Mouse (Mus musculus): ENCODE data around the gene Tenm3.

Gene Tenm3

DNA sequence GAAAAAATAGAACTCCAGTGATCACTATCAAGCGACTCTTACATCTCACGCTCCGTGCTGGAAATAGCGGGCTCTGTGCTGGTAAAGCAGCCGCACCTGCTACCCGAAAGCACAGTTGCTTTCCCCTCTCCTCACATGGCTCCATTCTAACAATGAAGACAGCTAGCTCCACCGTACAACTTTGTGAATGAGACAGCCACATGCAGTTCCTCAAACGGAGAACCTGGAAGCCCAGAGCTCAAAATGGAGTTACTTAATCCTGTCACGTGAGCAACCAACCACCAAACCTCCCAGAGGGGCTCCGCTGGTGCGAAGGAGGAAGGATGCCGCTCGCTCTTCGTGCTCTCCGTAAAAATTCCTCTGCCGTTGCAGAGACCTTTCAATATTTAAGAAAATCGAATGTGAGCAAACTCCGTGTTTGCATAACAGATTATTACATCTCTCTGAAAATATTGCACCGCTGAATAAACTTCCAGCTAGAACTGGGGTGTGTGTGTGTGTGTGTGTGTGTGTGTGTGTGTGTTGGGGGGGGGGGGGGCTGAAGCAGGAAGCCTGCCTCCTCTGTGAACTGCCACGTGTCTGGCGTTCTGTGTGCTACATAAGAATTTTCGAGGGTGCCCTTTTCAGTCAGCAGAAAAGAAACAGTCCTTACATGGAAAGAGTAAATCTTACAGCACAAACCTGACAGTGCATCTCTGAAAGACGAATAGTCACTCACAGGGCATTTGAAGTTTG, 103.4 kb downstream of the Tenm3 start:
- no peak for DNase-seq

DNA sequence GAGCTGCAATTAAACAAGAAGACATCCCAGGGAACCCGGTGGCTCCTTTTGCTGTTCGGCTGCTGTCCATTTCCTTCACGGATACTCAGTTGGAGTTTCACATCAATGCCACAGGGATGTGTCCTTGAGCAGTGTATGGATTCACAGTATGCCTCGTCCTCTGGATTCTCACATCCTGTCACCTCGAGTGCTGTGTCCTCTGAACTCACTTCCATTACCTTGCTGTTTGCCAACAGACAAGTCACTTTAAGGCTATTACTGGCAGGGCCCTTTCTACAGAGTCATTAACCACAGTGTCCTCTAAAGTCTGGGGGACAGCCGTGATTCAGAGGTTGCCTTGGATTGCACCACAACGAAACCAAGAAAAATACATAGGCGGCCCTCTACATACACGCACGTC, 110.0 kb downstream of the Tenm3 start:
- DNase-seq: no peak

DNA sequence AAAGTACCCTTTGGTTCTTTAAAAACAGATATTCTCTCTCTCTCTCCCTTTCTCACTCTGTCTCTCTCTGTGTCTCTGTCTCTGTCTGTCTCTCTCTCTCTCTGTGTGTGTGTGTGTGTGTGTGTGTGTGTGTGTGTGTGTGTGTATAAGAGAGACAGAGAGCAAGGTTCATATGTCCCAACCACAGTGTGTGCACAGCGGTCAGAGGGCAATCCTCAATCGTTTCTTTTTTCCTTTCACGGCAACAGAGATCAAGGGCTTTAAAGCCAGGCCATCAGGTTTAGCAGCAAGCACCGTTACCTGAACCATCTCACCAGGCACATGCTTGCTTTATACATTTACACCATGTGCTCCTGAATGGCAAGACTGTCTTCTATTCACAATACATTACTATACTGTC, 110.7 kb downstream of the Tenm3 start:
- DNase-seq: no peak

DNA sequence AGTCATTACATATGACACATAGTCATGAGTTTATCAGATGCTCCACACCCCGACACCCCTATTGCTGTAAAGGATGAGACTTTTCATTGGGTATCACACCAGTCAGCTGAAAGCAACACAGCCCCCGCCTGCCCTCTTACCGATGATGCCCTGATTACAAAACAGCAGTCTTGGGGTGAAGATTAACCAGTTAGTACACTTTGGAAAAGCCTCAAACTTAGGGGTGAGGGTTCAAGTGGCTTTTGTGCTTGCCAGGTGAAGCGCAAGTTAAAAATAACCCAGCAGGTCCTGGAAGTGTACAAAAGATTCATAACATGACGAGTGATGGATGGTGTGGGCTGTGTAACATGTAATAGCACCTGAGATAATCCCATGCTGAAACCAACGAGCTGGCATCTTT, 113.0 kb downstream of the Tenm3 start:
- no peak for DNase-seq

DNA sequence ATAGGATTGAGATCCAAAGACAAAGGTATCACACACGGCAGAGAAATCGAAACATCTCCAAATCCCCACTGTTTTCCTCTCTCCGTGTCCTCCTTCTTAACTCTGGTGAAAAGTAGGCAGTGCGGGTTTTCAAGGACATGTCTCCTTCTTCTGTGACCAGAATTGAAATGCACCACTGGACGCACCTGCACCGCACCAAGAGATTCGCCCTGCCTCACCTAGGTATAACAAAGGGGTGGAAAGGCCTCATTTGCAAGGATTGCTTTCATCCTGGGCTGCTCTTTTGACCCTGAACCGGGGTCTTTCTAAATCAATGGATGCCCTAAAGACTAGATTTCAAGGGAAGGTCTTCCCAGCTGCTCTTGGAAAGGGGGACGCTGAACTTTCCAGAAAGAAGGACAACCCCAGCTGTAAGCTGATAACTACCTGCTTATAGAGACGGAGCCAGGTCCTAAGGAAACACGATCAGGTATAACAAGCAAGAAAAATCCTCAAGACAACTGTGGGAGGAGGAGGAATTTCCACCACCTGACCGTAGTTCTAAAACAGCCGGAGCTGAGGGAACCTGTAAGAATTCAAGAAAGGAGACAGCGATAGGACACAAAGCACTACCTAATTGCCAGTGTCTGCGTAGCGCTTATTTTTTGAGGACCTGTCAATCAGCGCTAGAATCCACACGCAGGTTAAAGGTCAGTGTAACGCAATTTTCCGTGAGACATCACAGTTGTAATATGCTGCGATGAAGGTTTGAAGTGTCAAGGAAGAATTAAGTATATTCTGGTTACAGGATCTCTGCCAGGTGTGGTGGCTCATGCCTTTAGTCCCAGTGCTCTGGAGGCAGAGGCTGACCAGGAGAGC, 114.7 kb downstream of the Tenm3 start:
- no peak for DNase-seq

DNA sequence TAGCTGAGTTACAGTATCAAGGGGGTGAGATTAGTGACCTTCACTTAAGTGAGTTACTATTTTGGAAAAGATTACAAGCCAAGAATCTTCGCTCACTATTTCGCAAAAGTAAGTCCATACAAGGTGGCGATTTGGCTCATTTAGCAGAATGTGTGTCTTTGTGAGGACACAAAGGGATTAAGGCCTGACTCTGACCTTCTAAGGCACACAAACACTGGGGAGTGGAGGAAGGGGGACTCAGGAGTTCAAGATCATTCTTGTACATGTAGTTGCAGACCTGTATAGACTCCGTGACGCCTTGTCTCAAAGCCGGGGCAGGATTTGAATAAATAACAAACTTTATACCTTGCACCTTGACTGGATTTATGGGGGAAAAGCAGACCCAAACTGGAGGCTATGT, 115.7 kb downstream of the Tenm3 start:
- no peak for DNase-seq

DNA sequence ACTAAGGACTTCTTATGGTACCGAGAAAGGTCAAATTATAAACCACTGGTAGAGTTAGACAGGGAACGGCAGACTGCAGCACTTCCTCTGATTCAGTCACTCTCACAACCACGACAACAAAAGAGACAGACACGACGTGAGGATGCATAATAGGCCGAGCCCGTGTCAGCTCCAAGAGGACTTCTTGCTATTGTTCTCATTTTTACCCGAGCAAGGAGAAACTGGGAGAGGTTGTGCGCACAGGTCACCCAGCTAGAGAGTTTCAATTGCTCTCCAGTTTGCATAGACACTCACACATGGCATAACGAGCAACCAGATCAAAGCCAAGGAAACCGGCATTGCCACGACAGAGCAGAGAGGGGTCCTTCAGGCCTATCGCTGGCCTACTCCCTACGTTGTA, 121.0 kb downstream of the Tenm3 start:
- DNase-seq: no peak

DNA sequence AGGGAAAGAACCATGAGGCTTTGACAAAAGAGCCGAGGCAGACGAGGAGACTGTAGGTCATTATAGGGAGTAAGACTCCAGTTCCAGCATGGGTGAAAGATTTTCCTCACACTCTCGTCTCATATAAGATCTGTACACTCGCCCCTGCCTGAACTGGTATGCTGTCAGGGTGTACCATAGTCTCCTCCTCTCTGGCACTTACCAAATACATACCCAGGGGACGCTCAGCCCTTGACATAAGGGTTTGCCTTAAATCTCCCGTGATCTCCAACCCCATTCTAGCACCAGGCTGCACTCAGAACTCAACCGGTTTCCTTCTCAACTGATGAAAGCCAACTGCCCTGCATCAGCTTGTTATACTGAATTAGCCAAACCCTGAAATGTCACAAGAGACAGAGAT, 121.4 kb downstream of the Tenm3 start:
- DNase-seq: no peak

DNA sequence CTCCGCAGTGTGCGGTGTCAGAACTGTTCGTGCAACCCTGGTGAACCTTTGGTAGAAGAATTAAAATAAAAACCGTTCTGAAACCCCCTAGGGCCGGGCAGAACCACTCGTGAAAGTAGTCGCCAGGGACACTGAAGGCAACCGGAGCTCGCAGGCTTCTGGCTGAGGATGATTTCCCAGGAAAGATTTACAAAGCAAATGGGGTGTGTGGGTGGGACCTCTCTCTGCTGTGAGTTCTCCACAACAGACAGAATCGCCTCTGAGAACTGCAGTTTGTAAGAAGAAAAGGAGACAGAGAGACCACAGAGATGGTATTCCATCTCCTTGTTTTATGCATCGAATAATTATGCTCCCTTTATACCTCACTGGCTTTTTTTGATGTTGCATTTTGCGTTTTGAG, 122.4 kb downstream of the Tenm3 start:
- DNase-seq: no peak

DNA sequence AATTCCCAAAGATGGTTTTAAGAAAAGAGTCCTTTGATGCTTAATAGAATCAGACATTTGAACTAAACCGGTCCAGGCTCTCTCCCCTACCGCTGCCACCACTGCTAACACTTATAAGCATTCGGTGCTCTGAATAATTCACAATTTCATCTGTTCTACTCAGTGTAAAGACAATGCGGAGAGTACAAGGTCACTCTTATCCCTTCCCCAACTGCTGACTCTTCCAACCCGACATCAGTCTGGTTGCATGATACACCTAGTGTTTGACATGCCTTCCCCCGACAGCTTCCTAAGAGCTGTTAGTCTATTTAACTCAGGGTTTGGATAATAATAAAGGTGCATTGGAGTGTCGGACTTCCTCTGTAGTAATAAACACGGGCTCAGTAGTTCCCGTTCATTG, 128.1 kb downstream of the Tenm3 start:
- DNase-seq: no peak

DNA sequence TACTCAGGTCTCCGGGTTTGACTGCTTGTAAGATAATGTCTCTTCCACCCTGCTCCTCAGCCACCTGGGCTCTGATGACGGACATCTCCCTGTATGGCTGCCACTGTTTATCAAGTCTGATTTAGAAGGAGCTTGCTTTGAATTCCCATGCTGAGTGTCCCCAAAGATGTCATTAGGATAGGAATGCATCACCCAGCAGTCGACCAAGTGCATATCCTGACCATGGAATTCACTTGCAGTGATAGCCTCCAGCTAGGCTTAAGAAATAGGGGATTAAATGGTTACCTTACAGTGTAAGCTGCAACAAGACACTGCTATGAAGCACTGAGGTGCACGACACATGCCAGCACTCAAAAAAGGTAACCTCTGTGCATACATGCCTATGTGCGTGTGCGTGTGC, 137.1 kb downstream of the Tenm3 start:
- no peak for DNase-seq

DNA sequence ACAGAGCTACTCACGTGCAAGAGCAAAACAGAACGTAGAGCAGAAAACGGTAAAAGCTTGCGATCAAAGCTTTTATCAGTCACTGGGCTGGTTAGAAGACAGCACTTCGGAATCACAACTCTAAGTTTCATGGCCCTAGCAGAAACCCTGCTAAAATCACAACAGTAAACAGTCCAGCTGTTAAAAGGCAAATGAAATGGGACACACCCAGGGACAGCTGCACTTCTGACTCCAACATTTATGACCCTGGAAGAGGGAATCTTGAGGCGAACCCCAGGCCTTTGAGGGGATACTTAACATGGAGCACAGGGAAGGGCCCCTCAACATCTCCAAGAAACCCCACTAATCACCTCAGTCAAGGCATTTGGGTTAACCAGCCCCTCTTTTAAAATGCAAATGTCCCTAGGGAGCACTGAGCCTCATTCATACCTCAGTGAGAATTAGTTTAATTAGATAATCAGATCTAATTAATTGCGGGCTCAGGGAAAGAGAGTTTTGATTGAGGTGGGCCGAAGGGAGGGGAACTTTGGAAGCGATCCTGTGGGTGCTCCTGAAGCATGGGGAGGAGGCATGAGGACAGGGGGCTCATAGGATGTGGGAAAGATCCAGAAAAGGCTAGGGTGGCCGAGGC, 138.8 kb downstream of the Tenm3 start:
- no peak for DNase-seq

DNA sequence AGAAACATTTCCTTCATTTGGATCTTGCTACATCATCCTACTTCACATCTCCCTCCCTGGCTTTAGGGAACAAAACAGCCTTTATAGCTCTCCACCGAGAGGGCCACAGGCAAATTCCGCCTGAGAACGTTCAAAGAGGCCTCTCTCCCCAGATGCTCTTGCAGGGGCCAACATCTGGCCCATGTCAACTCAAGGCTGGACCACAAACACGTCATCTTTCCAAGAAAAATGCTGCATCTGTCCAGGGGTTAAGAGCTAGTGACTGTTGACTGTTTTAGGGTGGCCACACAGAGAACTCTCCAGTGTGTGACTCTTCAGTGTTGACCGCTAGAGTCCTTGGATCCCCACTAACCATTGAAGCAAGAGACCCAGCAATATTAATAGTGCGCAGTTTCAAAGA, 139.3 kb downstream of the Tenm3 start:
- no peak for DNase-seq

DNA sequence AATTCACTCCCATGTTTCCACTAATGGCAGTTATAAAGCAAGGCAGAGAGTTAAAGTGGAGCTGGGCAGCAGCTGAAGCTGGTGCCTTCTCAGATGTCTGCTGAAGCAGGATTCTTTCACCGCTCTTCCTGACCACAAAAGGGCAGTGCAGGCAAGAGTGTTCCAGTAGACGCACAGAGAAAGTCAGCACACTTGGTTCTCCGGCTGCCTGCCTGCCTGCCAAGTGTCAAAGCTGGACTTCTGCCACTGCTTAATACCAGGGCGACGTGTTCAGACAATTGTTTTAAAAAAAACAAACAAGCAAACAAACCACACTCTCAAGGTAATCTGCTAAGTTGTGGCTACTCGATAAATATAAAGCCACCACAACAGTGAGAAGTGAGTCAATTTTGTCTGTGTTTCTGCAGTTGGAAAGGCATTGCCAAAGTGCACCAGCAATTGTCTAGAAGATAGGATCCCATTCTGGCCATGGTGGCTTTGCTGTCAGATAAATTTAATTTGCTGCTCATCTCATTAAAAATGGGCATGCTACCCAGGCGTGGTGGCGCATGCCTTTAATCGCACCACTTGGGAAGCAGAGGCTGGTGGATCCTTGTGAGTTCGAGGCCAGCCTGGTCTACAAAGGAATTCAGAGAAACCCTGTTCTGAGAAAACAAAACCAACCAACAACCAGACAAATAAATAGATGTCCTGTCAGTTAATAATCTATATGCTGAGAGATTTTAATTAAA, 152.9 kb downstream of the Tenm3 start:
- DNase-seq: no peak

DNA sequence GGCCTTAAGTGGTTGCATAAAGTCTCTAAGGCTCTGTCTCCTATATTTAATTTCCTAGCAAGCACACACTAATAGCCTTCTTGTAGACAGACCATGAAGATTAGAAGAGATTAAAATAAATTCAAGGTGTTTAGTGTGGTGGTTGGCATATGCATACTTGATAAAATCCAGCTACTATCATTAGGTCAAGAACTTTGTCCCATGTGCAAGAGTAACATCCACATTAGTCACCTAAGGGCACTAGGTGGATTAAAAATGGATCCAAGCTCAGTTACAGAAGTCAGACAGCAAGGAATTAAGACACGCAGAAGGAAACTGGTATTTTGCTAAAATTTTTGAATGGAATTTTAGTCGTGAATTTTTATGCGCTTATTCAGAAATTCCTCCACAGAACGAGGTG, 155.0 kb downstream of the Tenm3 start:
- DNase-seq: no peak

DNA sequence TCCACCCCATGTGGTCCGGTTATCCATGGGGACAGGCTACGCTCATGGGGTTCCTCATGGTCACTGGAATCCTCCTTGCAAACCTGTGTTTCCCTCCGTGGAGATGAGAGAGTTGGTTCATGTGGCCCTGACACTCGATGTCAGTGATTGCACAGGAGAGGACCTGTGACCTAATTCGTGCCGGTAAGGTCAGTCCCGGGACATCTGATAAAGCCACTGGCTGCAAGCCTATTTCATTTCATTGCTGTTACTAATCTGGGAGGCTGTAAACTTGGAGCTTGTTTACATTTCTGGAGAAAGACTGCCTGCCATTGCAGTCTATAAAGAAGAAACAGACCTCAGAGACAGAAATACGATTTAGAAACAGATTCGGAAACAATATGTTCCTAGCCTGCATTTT, 155.6 kb downstream of the Tenm3 start:
- no peak for DNase-seq

DNA sequence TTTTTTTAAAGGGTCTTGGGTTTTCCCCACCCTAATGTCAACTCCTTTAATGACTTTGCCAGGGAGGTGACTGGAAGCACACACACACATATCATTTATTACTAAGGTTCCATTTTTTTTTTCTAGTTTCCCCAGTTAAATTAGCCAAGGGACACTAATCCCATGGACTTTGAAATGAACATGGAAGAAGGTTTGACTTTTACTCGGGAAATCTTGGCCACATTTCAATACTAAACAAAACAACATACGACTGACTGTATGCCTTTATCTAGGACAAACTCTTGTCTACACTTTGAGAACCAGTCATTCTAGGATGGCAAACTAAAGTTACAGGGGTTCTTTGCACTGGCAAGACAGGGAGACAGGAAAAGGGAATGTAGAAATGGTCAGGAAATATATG, 170.3 kb downstream of the Tenm3 start:
- no peak for DNase-seq

DNA sequence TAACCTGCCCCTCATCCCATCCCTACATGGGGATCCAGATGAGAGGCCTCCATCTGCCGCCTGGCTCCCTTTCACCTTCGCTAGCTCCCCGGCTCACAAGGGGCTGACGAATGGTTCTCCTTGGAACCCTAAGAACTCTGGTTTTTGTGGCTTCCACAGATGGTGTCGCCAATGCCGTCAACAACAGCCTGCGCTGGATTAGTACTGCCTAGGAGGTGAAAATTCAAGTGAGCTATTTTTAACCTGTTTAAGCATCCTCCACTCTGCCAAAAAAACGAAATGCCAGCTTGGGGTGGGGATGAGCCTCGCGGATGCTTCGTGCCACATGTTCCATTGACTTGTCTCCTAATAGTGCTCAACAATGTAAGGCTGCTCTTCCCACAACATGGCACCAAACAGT, 171.3 kb downstream of the Tenm3 start:
- no peak for DNase-seq

DNA sequence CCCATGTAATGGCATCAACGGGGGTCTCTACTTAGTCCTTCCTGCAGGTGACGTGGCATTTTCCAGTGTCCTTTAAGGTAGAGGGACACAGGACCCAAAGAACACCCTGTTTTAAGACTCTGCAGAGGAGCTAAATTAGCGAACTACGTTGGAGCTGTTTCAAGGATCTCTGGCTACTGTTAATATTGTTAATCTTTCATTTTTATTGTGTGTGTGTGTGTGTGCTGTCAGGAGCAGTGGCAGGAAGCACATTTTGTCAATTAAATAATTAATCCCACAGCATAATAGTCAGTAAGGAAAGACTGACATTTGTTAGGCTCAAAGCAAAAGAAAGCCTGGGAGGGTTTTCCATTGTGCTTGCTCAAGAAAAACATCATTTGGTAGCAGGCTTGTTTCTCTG, 172.4 kb downstream of the Tenm3 start:
- DNase-seq: no peak

DNA sequence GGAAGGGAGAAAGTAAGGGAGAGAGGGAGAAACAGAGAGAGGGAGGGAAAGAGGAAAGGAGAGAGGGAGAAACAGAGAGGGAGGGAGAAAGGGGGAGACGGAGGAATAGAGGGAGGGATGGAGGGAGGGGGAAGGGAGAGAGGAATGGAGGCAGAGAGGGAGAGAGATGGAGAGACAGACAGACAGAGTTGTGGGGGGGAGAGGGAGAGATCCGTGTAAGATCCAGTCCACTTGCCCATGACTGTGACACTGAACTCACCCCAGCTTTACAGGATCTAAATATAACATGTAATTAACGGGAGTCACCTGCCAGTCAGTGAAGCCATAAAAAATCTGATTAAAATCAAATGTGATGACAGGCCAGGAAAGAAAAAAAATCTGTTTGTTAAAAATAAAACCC, 172.9 kb downstream of the Tenm3 start:
- DNase-seq: no peak

DNA sequence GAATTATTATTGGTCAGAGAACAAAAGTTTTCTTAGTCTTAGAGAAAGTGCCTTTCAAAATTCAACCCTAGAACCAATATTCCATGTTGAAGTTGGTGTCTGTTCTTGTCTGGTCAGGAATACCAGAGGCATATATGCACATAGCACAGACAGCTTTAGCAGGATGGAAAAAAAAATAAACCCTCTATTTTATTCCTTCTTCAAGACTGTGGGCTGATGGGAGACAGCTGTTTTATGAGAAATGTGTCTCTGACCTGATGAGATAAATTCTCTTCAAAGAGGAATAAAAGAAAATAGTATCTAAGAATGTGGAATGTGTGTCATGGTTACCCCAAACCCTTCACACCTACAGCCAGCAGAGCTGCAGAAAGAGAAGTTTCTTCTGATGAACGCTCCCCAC, 173.4 kb downstream of the Tenm3 start:
- DNase-seq: no peak

DNA sequence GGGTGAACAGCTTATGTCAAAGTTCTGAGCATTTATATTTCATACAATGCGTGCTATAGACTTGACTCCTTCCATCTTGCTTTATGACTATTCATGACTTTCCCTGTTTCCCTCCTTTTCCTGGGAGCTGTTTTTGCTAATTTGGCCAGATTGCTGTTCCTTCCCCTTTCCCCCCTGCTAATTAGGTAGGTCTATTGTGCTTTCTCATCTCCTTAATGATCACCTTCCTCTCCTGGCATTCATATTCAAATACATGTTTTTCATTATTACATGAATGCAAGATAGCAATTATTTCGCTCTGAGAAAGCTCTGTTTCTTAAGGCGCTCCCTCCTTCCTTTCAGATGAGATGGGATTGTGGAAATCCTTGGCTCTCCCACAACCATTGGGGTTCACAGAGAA, 178.6 kb downstream of the Tenm3 start:
- DNase-seq: no peak

DNA sequence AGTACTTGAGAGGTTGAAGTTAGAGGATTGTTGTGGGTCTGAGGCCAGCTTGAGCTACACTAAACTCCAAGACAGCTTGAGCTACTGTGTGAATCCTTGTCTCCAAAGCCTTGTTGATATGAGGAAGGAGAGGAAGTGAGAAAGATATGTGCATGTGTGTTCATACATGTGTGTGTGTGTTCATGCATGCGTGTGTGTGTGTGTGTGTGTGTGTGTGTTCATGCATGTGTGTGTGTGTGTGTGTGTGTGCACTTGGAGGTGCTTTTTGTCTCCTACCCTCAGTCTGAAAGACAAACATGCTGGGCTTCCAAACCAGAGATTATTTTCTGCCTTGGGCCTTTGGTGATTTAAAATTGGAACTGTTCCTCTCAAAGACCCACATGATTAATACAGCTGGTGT, 184.5 kb downstream of the Tenm3 start:
- DNase-seq: no peak

All from thymus, postnatal 14 days (tissue).